Mouse (Mus musculus) megakaryocyte, embryonic 14.5 days (primary cell): ENCODE results near the gene Trak2.
"Not testable (repeated sequence)": the region's sequence is repeated elsewhere in the genome, so short reads cannot be mapped to it uniquely, and the experiment has no call there.

ENCODE experiments used
- FLI1 ChIP-seq: IDR thresholded peaks from 2 replicates; pipeline ENCODE4 v1.6.1; 2012; ENCODE audit warnings: low read length, inconsistent platforms, mixed read lengths
- GATA1 ChIP-seq: IDR thresholded peaks from 3 replicates; pipeline ENCODE4 v1.6.1; 2012; ENCODE audit warnings: mixed read lengths, low read length, inconsistent platforms, borderline replicate concordance

GRCm38 (mm10) chr1:58876500-58876899 is 96.7 kb downstream of the Trak2 start:
- TF ChIP-seq FLI1, GATA1: not testable (repeated sequence)
